Mouse (Mus musculus) embryonic facial prominence, embryonic 10.5 days (tissue): Measurements from ENCODE around the gene Mss51. TPM values are rescaled to one million over a fixed set of nuclear protein-coding genes. Genes with fewer than 3 reads are reported as not detected.

Source experiments
- DNase-seq: peaks from one replicate; pipeline ENCODE4 v3.0.0-alpha.2; 2017; ENCODE audit warnings: low spot score
- H3K27ac ChIP-seq: fragments of 300-500 bp; sonication (generic); replicated peaks from 2 replicates; pipeline ENCODE4 v1.5.1; 2016; ENCODE audit warnings: mild to moderate bottlenecking
- H3K27me3 ChIP-seq: fragments of 300-500 bp; sonication (generic); replicated peaks from 2 replicates; pipeline ENCODE4 v1.6.1; 2016; ENCODE audit warnings: low read depth, mild to moderate bottlenecking; ENCODE audit not compliant: poor library complexity, severe bottlenecking
- H3K36me3 ChIP-seq: fragments of 300-500 bp; sonication (generic); replicated peaks from 2 replicates; pipeline ENCODE4 v1.6.1; 2016; ENCODE audit warnings: mild to moderate bottlenecking, moderate library complexity
- H3K4me1 ChIP-seq: fragments of 300-500 bp; sonication (generic); 2 replicates; pipeline ENCODE4 v1.6.1; 2016
- H3K4me3 ChIP-seq: fragments of 300-500 bp; sonication (generic); 2 replicates; pipeline ENCODE4 v1.5.1; 2016; ENCODE audit warnings: mild to moderate bottlenecking, moderate library complexity
- H3K9me3 ChIP-seq: fragments of 300-500 bp; sonication (generic); 2 replicates; pipeline ENCODE4 v1.6.1; 2016; ENCODE audit warnings: mild to moderate bottlenecking
- WGBS: fragments of 180-500 bp; shearing (Covaris S2); methylation state at CpG from one replicate; pipeline ENCODE4 v1.1.7; 2016; 5-methylcytosine and 5-hydroxymethylcytosine counted together
- polyA plus RNA-seq: library from polyadenylated mRNA; unstranded; fragments of >200 nt; fragmentation: Nextera tagmentation; extraction: Ambion mirVana; gene quantifications from 2 replicates; pipeline ENCODE4 v1.2.1, GENCODE M21; 2016

The Mss51 gene
- polyA plus RNA-seq, 1 experiment from 2014 or later = 0.67 TPM

DNA sequence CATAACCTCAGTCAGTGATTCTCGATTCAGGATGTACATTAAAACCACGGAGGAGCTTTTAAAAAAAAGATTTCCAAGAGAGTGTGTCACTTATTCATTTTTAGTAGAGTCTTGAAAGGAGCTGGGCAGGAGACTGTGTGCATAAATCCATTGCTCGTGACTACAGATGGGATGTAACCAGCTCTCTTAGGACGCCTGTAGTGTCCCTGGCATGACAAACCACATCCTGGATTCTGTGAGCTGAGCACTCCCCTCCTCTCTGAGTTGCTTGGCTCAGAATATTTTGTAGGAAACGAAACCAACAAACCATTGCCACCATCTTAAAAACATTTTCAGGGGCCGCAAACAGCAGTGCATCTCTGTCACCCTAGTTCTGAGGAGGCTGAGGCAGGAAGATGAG is 59.7 kb downstream of the Mss51 start:
- Histone ChIP-seq H3K4me1 (peaks cover under 1% of the 10 kb centered on the region; the same call in 1 of the 2 replicates), H3K9me3 (no peaks in the 10 kb centered on the region), H3K27ac (no peak overlapping the region), H3K4me3 (no peak overlapping the region), H3K27me3 (no peaks in the 10 kb centered on the region), H3K36me3 (no peaks in the 10 kb centered on the region)
- no peak for DNase-seq
- 75% methylated on average over 6 of the region's 6 CpGs for WGBS

Other genes with a start within 250 kb of the Mss51 start
- gene Kcnk16, start 227.7 kb downstream of the Mss51 start, polyA plus RNA-seq = 0.32 TPM in 1 of 2 replicates, not detected in the other
- gene Nudt13, start 202.2 kb downstream of the Mss51 start, polyA plus RNA-seq = 13.1 and 14.2 TPM in 2 replicates
- gene Ecd, start 148.8 kb downstream of the Mss51 start, polyA plus RNA-seq = 76.1 and 76.7 TPM in 2 replicates
- gene Fam149b, start 148.7 kb downstream of the Mss51 start, polyA plus RNA-seq = 42.8 and 45.4 TPM in 2 replicates
- gene Dnajc9, start 108.0 kb downstream of the Mss51 start, polyA plus RNA-seq = 286 and 298 TPM in 2 replicates
- 81.2 and 86.5 TPM in 2 replicates for gene Mrps16, start 103.3 kb downstream of the Mss51 start, polyA plus RNA-seq
- 0.47 and 1.1 TPM in 2 replicates for gene Cfap70, start 44.7 kb downstream of the Mss51 start, polyA plus RNA-seq
- 22.7 and 27.0 TPM in 2 replicates for gene Anxa7, start 16.8 kb downstream of the Mss51 start, polyA plus RNA-seq
- gene Ppp3cb, start 49.7 kb upstream of the Mss51 start, polyA plus RNA-seq = 43.4 and 46.3 TPM in 2 replicates
- 13.4 and 15.2 TPM in 2 replicates for gene Usp54, start 144.2 kb upstream of the Mss51 start, polyA plus RNA-seq
- 0.26 and 0.71 TPM in 2 replicates for gene Myoz1, start 159.6 kb upstream of the Mss51 start, polyA plus RNA-seq
- 0.50 and 0.54 TPM in 2 replicates for gene Synpo2l, start 171.5 kb upstream of the Mss51 start, polyA plus RNA-seq
- 117 and 120 TPM in 2 replicates for gene Sec24c, start 177.4 kb upstream of the Mss51 start, polyA plus RNA-seq
- 20.2 and 20.9 TPM in 2 replicates for gene Fut11, start 198.1 kb upstream of the Mss51 start, polyA plus RNA-seq
- gene Chchd1, start 206.1 kb upstream of the Mss51 start, polyA plus RNA-seq = 253 and 263 TPM in 2 replicates
- gene Zswim8, start 210.7 kb upstream of the Mss51 start, polyA plus RNA-seq = 34.2 and 36.3 TPM in 2 replicates
- gene Ndst2, start 237.7 kb upstream of the Mss51 start, polyA plus RNA-seq = 24.4 and 25.6 TPM in 2 replicates